8 mouse cellular contexts compared by ENCODE assay signal in genomic region chr7:45154096-45154992, GRCm38 (mm10). TPM values are rescaled to one million over a fixed set of nuclear protein-coding genes. Genes with fewer than 3 reads are reported as not detected.
DNase-seq lines count a peak whose midpoint lies in the region; ATAC-seq and TF ChIP-seq lines count a peak whose summit lies in the region.

TSS of gene Pih1d1 (plus strand) at chr7:45154303.
TSS of gene Aldh16a1 (minus strand) at chr7:45154584.

- no peaks in the 10 kb centered on the region for H3K9me3 ChIP-seq in embryonic facial prominence, embryonic 15.5 days (replicated peaks)
- no peaks in the 10 kb centered on the region for H3K9me3 ChIP-seq in limb, embryonic 14.5 days (ENCODE audit: control insufficient read depth, low read length)
- H3K9me3 ChIP-seq in midbrain, postnatal 0 days (ENCODE audit: low read length) = no peaks in the 10 kb centered on the region

- H3K4me2 ChIP-seq in embryonic facial prominence, embryonic 15.5 days (replicated peaks) = peak within 1 kb of the TSS; percentile 70
- peak within 1 kb of the TSS; percentile 61 for H3K4me2 ChIP-seq in limb, embryonic 14.5 days (replicated peaks; ENCODE audit: low read depth, low read length, severe bottlenecking)
- H3K4me2 ChIP-seq in midbrain, postnatal 0 days (ENCODE audit: low read depth, low read length, poor library complexity, severe bottlenecking) = peak within 1 kb of the TSS; percentile 69

- TF ChIP-seq CTCF in bone marrow, adult 2 months (IDR thresholded peaks at IDR 0.05; ENCODE audit: control insufficient read depth, insufficient read depth, low read length) = peak; percentile 50; the same call in 1 of the 2 replicates
- TF ChIP-seq CTCF in midbrain, postnatal 0 days (IDR thresholded peaks at IDR 0.05) = peak; percentile 78

- peak within 1 kb of the TSS; percentile 84 for H3K9ac ChIP-seq in embryonic facial prominence, embryonic 15.5 days
- H3K9ac ChIP-seq in limb, embryonic 14.5 days (ENCODE audit: low read depth, low read length, severe bottlenecking) = peak within 1 kb of the TSS; percentile 78
- H3K9ac ChIP-seq in midbrain, postnatal 0 days (replicated peaks; ENCODE audit: low read length, poor library complexity, severe bottlenecking) = peak within 1 kb of the TSS; percentile 77

- H3K27ac ChIP-seq in bone marrow, adult 2 months (ENCODE audit: control insufficient read depth, insufficient read depth, low read depth, low read length, poor library complexity) = peak within 1 kb of the TSS; percentile 94
- peak within 1 kb of the TSS; percentile 98 for H3K27ac ChIP-seq in embryonic facial prominence, embryonic 15.5 days (replicated peaks)
- peak within 1 kb of the TSS; percentile 95 for H3K27ac ChIP-seq in limb, embryonic 14.5 days (replicated peaks; ENCODE audit: low read depth, low read length)
- peak within 1 kb of the TSS; percentile 94 for H3K27ac ChIP-seq in midbrain, postnatal 0 days (ENCODE audit: low read depth, low read length)

- H3K36me3 ChIP-seq in embryonic facial prominence, embryonic 15.5 days = peaks cover 17% of the 10 kb centered on the region
- H3K36me3 ChIP-seq in limb, embryonic 14.5 days (ENCODE audit: control insufficient read depth, insufficient read depth, low read length) = peaks cover 16% of the 10 kb centered on the region
- peaks cover 16% of the 10 kb centered on the region; the same call in 1 of the 2 replicates for H3K36me3 ChIP-seq in midbrain, postnatal 0 days (ENCODE audit: insufficient read depth, low read length)

- WGBS in bone marrow, adult 2 months = 2% methylated on average over 69 of the region's 69 CpGs
- 4% methylated on average over 69 of the region's 69 CpGs for WGBS in embryonic facial prominence, embryonic 15.5 days
- 6% methylated on average over 58 of the region's 69 CpGs for WGBS in limb, embryonic 14.5 days
- 5% methylated on average over 67 of the region's 69 CpGs for WGBS in midbrain, postnatal 0 days

- H3K4me1 ChIP-seq in bone marrow, adult 2 months (ENCODE audit: control insufficient read depth, insufficient read depth, low read length) = no peaks in the 10 kb centered on the region; the same call in 1 of the 2 replicates
- peaks cover 26% of the 10 kb centered on the region for H3K4me1 ChIP-seq in embryonic facial prominence, embryonic 15.5 days
- H3K4me1 ChIP-seq in limb, embryonic 14.5 days (ENCODE audit: control insufficient read depth, insufficient read depth, low read length) = peaks cover 5% of the 10 kb centered on the region
- no peaks in the 10 kb centered on the region for H3K4me1 ChIP-seq in midbrain, postnatal 0 days (ENCODE audit: insufficient read depth, low read length)

- peak; percentile 96 for ATAC-seq in embryonic facial prominence, embryonic 15.5 days (ENCODE audit: insufficient number of reproducible peaks, low FRiP score, low TSS enrichment, low read depth)
- ATAC-seq in limb, embryonic 14.5 days (ENCODE audit: low FRiP score, low read depth) = peak; percentile 95
- ATAC-seq in midbrain, postnatal 0 days (ENCODE audit: low FRiP score) = peak; percentile 93

- no peaks in the 10 kb centered on the region for H3K27me3 ChIP-seq in embryonic facial prominence, embryonic 15.5 days
- H3K27me3 ChIP-seq in limb, embryonic 14.5 days (ENCODE audit: control insufficient read depth, insufficient read depth, low read length) = no peaks in the 10 kb centered on the region
- H3K27me3 ChIP-seq in midbrain, postnatal 0 days (ENCODE audit: insufficient read depth, low read length) = no peaks in the 10 kb centered on the region

- H3K4me3 ChIP-seq in bone marrow, adult 2 months (replicated peaks; ENCODE audit: control insufficient read depth, low read depth, low read length) = peak within 1 kb of the TSS; percentile 96
- peak within 1 kb of the TSS; percentile 75 for H3K4me3 ChIP-seq in embryonic facial prominence, embryonic 15.5 days (replicated peaks)
- H3K4me3 ChIP-seq in limb, embryonic 14.5 days (replicated peaks; ENCODE audit: low read length) = peak within 1 kb of the TSS; percentile 69
- peak within 1 kb of the TSS; percentile 58 for H3K4me3 ChIP-seq in midbrain, postnatal 0 days (ENCODE audit: low read depth, low read length)

- TF ChIP-seq POLR2A in bone marrow, adult 2 months (IDR thresholded peaks at IDR 0.05; ENCODE audit: borderline replicate concordance, control insufficient read depth, low read depth, low read length) = peak; percentile 94
- peak; percentile 98 for TF ChIP-seq POLR2A in limb, embryonic 14.5 days (IDR thresholded peaks at IDR 0.05; ENCODE audit: borderline replicate concordance, extremely low read depth, insufficient read depth, insufficient read length)

- peak; percentile 96 for DNase-seq in 416B (ENCODE audit: low read depth)
- peak; percentile 96 for DNase-seq in heart, adult 8-10 months (ENCODE audit: low spot score)
- DNase-seq in kidney, adult 9 months = peak; percentile 98
- DNase-seq in limb, embryonic 14.5 days (ENCODE audit: low spot score) = peak; percentile 97
- DNase-seq in midbrain, postnatal 0 days (ENCODE audit: low spot score) = peak; percentile 97
- peak; percentile 93 to 95 for DNase-seq in spleen, postnatal 14 days (ENCODE audit: low spot score in 2 of 2)

RNA-seq across cellular contexts. Expression of gene Pih1d1, which starts in this region (rescaled TPM):
- polyA plus RNA-seq in bone marrow, adult 2 months (2011; ENCODE audit: insufficient read depth, insufficient read length, low replicate concordance, missing spikeins) = 39.2 and 92.4 TPM in 2 replicates
- 81.2 and 87.5 TPM in 2 replicates for polyA plus RNA-seq in embryonic facial prominence, embryonic 15.5 days (2015; fragmentation: Nextera tagmentation; extraction: Ambion mirVana)
- total RNA-seq in heart, adult 8-10 months (2022) = 10 to 100 TPM; 40.4 to 50.5 (median 48.0) TPM
- polyA plus RNA-seq in limb, embryonic 14.5 days (2012; rRNA removed) = 115 and 118 TPM in 2 replicates
- 86.4 and 87.3 TPM in 2 replicates for polyA plus RNA-seq in limb, embryonic 14.5 days (2014; fragmentation: Nextera tagmentation; extraction: Ambion mirVana)
- total RNA-seq in midbrain, postnatal 0 days (2014; rRNA removed) = 104 and 124 TPM in 2 replicates
- polyA plus RNA-seq in midbrain, postnatal 0 days (2015; fragmentation: Nextera tagmentation; extraction: Ambion mirVana) = 77.1 and 81.6 TPM in 2 replicates

RNA-seq across cellular contexts. Expression of gene Aldh16a1, which starts in this region (rescaled TPM):
- 49.6 and 113 TPM in 2 replicates for polyA plus RNA-seq in bone marrow, adult 2 months (2011; ENCODE audit: insufficient read depth, insufficient read length, low replicate concordance, missing spikeins)
- polyA plus RNA-seq in embryonic facial prominence, embryonic 15.5 days (2015; fragmentation: Nextera tagmentation; extraction: Ambion mirVana) = 43.7 and 47.1 TPM in 2 replicates
- total RNA-seq in heart, adult 8-10 months (2022) = 10 to 100 TPM; 24.9 to 36.9 (median 29.2) TPM
- polyA plus RNA-seq in limb, embryonic 14.5 days (2012; rRNA removed) = 45.6 and 67.3 TPM in 2 replicates
- polyA plus RNA-seq in limb, embryonic 14.5 days (2014; fragmentation: Nextera tagmentation; extraction: Ambion mirVana) = 40.0 and 47.7 TPM in 2 replicates
- 18.9 and 22.0 TPM in 2 replicates for total RNA-seq in midbrain, postnatal 0 days (2014; rRNA removed)
- 12.9 and 15.2 TPM in 2 replicates for polyA plus RNA-seq in midbrain, postnatal 0 days (2015; fragmentation: Nextera tagmentation; extraction: Ambion mirVana)

Comparison
In these comparisons a context has a peak if more than half of its experiments do, and no peak if none do; other contexts are left out.
1. Peak in every context shown above with its lines: DNase-seq, ATAC-seq, H3K4me3 ChIP-seq and H3K27ac ChIP-seq.